Mouse (Mus musculus): ENCODE measurements around the gene Ulk4.

- no peak for TF ChIP-seq CTCF (IDR thresholded peaks at IDR 0.05; ENCODE audit: low read depth)
- no peak for TF ChIP-seq EP300 (IDR thresholded peaks at IDR 0.05; ENCODE audit: low read depth)
Measured at GRCm38 (mm10) chr9:121071050-121071449, 205.9 kb downstream of the Ulk4 start.

Data from liver, postnatal 0 days (tissue).